ENCODE assay signal across 19 mouse cellular contexts in genomic region chr4:117974719-117975118, GRCm38 (mm10). TPM values are rescaled to one million over a fixed set of nuclear protein-coding genes. Genes with fewer than 3 reads are reported as not detected.
DNase-seq lines count a peak whose midpoint lies in the region; ATAC-seq and TF ChIP-seq lines count a peak whose summit lies in the region.
"Had no signal": no experiment of that assay in that cellular context is flagged by ENCODE, and none has a peak within 500 bp of the region (broad histone marks: within the 10 kb centered on the region; RNA-seq: fewer than 3 reads in every experiment).

No protein-coding gene starts in this region.

- TF ChIP-seq CTCF in left cerebral cortex, adult 2 months (IDR thresholded peaks at IDR 0.05): no peak

- no peak for ATAC-seq in heart, embryonic 12.5 days (ENCODE audit: insufficient number of reproducible peaks, low FRiP score)

- no peak overlapping the region for H3K27ac ChIP-seq in left cerebral cortex, adult 2 months
- H3K27ac ChIP-seq in heart, embryonic 12.5 days (ENCODE audit: poor library complexity, severe bottlenecking): no peak overlapping the region
- H3K27ac ChIP-seq: hindbrain, embryonic 13.5 days had no signal

- no peak overlapping the region for H3K4me3 ChIP-seq in left cerebral cortex, adult 2 months
- H3K4me3 ChIP-seq in heart, embryonic 12.5 days: no peak overlapping the region
- H3K4me3 ChIP-seq: hindbrain, embryonic 13.5 days had no signal

- H3K4me2 ChIP-seq in heart, embryonic 12.5 days: no peak overlapping the region
- H3K4me2 ChIP-seq: hindbrain, embryonic 13.5 days; lung, embryonic 14.5 days had no signal

- H3K36me3 ChIP-seq in heart, embryonic 12.5 days: no peaks in the 10 kb centered on the region
- H3K36me3 ChIP-seq: hindbrain, embryonic 13.5 days had no signal

- peak; percentile 24 to 37 for DNase-seq in left cerebral cortex, adult 2 months (ENCODE audit: extremely low spot score in 1 of 2, low spot score in 2 of 2)
- DNase-seq in left cerebral cortex, postnatal 10 days (ENCODE audit: extremely low spot score in 1 of 2, low spot score in 2 of 2): no peak
- DNase-seq in 3T3-L1 (ENCODE audit: low read depth, low spot score): peak; percentile 80
- DNase-seq in ZHBTc4 (ENCODE audit: low read depth, low spot score): peak; percentile 44
- DNase-seq in lung, postnatal 4 days: peak; percentile 21 to 52
- no peak for DNase-seq in ovary, postnatal 10 days (ENCODE audit: low spot score)
- DNase-seq in kidney, postnatal 25 days: no peak
- DNase-seq: adrenal gland, postnatal 10 days; cerebellum, adult 11-12 months; cerebellum, postnatal 36 days; gastrocnemius, postnatal 36 days; heart, postnatal 14 days; kidney, adult 11 months; kidney, postnatal 10 days; lung, embryonic 14.5 days had no signal

- no peaks in the 10 kb centered on the region for H3K9me3 ChIP-seq in heart, embryonic 12.5 days (replicated peaks)
- H3K9me3 ChIP-seq: G1E; hindbrain, embryonic 13.5 days had no signal

- WGBS in heart, embryonic 12.5 days: 70% methylated on average over 5 of the region's 5 CpGs

- no peaks in the 10 kb centered on the region for H3K27me3 ChIP-seq in heart, embryonic 12.5 days (replicated peaks)
- H3K27me3 ChIP-seq: hindbrain, embryonic 13.5 days had no signal

- H3K4me1 ChIP-seq in heart, embryonic 12.5 days (replicated peaks): peaks cover 54% of the 10 kb centered on the region

- H3K9ac ChIP-seq in heart, embryonic 12.5 days: no peak overlapping the region
- H3K9ac ChIP-seq: hindbrain, embryonic 13.5 days; lung, embryonic 14.5 days had no signal

- intact Hi-C loops in left cerebral cortex, adult 2 months (cut with DNase I): no loop called here
- intact Hi-C loops in left cerebral cortex, postnatal 10 days (cut with DNase I): no loop called here

RNA-seq across cellular contexts. Expression of gene Artn, which starts 45.2 kb away (rescaled TPM):
- total RNA-seq in left cerebral cortex, adult 2 months (2021): 1 to 10 TPM; 3.6 to 3.9 TPM
- total RNA-seq in left cerebral cortex, postnatal 10 days (2021): 1 to 10 TPM; 2.0 to 2.1 TPM
- 0.54 and 0.70 TPM in 2 replicates for polyA plus RNA-seq in heart, embryonic 12.5 days (2016; fragmentation: Nextera tagmentation; extraction: Ambion mirVana)
- total RNA-seq: heart, postnatal 14 days; liver, adult 2 months had no signal
- polyA plus RNA-seq: G1E had no signal

RNA-seq across cellular contexts. Expression of gene Ipo13, which starts 59.9 kb away (rescaled TPM):
- 100 to 1,000 TPM; 115 to 123 TPM for total RNA-seq in left cerebral cortex, adult 2 months (2021)
- total RNA-seq in left cerebral cortex, postnatal 10 days (2021): 100 to 1,000 TPM; 115 to 121 TPM
- polyA plus RNA-seq in heart, embryonic 12.5 days (2016; fragmentation: Nextera tagmentation; extraction: Ambion mirVana): 43.0 and 44.7 TPM in 2 replicates

Comparison
In these comparisons a context has a peak if more than half of its experiments do, and no peak if none do; other contexts are left out.
1. DNase-seq: peak in left cerebral cortex, adult 2 months (2 of 2), 3T3-L1 (single experiment), ZHBTc4 (single experiment) and lung, postnatal 4 days (2 of 2); none in left cerebral cortex, postnatal 10 days (0 of 2), ovary, postnatal 10 days (single experiment) and kidney, postnatal 25 days (0 of 2).